Mouse (Mus musculus) C2C12 (cell line): ENCODE measurements at regions not wholly inside any gene's neighbourhood (a gene's known extent, or its start where the extent isn't known, plus 50 kb on each side); places are given as distances from the start of the nearest gene placed in this dataset.

Experiments used
- CEBPB ChIP-seq: IDR thresholded peaks from one replicate; pipeline ENCODE4 v1.6.1; 2011; ENCODE audit warnings: low read depth, mild to moderate bottlenecking, control low read depth, moderate library complexity
- CTCF ChIP-seq: IDR thresholded peaks from one replicate; pipeline ENCODE4 v1.5.1; 2011; ENCODE audit not compliant: control insufficient read depth, insufficient read depth, insufficient read length
- FOSL1 ChIP-seq: IDR thresholded peaks from one replicate; pipeline ENCODE4 v1.8.0; 2011; ENCODE audit warnings: mild to moderate bottlenecking, low read length; ENCODE audit not compliant: poor library complexity, insufficient read depth, severe bottlenecking
- MAX ChIP-seq: IDR thresholded peaks from one replicate; pipeline ENCODE4 v1.6.1; 2011; ENCODE audit warnings: mild to moderate bottlenecking, control low read depth
- MYOD1 ChIP-seq: IDR thresholded peaks from one replicate; pipeline ENCODE4 v1.6.1; 2011; ENCODE audit warnings: low read depth; ENCODE audit not compliant: control insufficient read depth, insufficient read length
- MYOG ChIP-seq: IDR thresholded peaks from one replicate; pipeline ENCODE4 v1.6.1; 2011; ENCODE audit not compliant: control insufficient read depth, insufficient read length; ENCODE audit errors: extremely low read depth
- USF1 ChIP-seq: IDR thresholded peaks from one replicate; pipeline ENCODE4 v1.6.1; 2011; ENCODE audit warnings: low read depth, mild to moderate bottlenecking, control low read depth, moderate library complexity

DNA sequence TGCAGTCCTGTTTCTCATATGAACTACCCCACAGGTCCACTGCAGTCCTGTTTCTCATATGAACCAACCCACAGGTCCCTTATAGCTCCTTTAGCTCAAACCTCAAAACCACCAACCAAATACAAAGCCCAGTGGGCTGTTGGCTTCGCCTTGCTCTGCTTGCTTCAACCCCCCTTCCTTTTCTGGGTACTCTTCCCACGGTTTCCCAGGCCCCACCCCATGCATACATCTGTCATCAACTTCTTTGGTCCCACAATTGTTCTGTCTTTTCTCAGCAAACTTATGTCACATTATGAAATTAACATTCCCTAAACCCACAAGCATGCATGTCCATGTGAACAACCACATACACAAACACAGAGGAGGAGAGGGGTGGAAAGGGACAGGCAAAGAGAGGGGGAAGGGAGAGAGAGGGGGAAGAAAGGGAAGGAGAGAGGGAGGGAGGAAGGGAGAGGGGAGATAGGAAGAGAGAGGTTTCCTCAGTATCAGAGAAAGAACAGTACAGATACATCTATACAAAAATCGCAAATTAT is 599.9 kb downstream of the Ebf1 start:
- no peak for TF ChIP-seq CTCF
- no peak for TF ChIP-seq USF1
- no peak for TF ChIP-seq CEBPB
- no peak for TF ChIP-seq MAX
- TF ChIP-seq MYOG, result no peak
- no peak for TF ChIP-seq MYOD1
- no peak for TF ChIP-seq FOSL1
